Mouse (Mus musculus): ENCODE data around the gene Tspoap1.

DNA sequence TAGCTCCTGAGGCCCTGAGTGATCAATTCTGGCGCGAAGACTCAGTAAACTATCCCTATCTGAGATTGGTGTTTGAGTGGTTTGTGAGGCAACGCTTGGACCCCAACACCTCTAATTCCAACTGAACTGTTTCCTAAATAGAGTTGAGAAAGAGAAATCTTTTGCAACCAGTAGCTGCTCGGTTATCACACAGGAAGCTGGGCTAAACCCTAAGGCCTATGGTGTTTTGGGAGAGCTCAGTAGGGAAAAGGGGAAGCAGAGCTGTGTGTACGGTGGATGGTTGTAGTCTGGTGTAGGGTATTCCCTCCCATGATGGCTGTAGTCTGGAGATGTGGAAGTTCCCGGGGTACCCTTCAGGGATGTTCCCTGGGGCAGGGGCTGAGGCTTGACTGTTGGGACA lies 29.7 kb downstream of the Tspoap1 start:
- TF ChIP-seq EP300 (IDR thresholded peaks at IDR 0.05; ENCODE audit: low read depth) (no peak), CTCF (IDR thresholded peaks at IDR 0.05; ENCODE audit: low read depth) (no peak)
